Mouse (Mus musculus) testis, adult 2 months (tissue): Measurements from ENCODE around the gene Psmb9.

Experiments used
- CTCF ChIP-seq: fragments of 200-500 bp; IDR thresholded peaks from 2 replicates; pipeline ENCODE4 v1.5.1; 2012; ENCODE audit warnings: low read depth, mild to moderate bottlenecking, inconsistent platforms, low read length, moderate library complexity; ENCODE audit not compliant: control insufficient read depth, insufficient read depth, insufficient replicate concordance
- POLR2A ChIP-seq: fragments of 200-500 bp; IDR thresholded peaks from 2 replicates; pipeline ENCODE4 v1.6.1; 2012; ENCODE audit warnings: low read depth, mild to moderate bottlenecking, inconsistent platforms, low read length, moderate library complexity; ENCODE audit not compliant: control insufficient read depth

DNA sequence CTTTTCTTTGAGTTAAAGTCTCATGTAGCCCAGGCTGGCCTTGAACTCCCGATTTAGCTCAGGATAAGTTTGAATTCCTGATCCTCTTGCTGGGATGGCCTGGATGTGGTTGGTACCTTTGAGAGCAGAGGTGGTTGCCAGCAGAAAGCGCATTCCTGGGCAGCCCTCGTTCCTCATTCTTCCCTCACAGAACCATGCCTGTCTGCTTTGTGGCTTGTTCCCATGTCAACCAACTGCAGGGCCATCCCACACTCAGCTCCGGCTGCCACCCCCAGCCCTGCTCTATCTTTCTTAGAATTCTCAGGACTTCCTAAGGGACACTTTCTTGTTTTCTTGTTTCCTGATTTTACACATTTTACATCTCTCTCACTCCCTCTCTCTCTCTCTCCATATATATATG is 46.1 kb downstream of the Psmb9 start:
- TF ChIP-seq POLR2A: no peak
- TF ChIP-seq CTCF: no peak
